Mouse (Mus musculus): ENCODE measurements around the gene Camk2d. TPM values are rescaled to one million over a fixed set of nuclear protein-coding genes. Genes with fewer than 3 reads are reported as not detected.

The Camk2d gene
- total RNA-seq, 2 experiments from 2014 or later, result 98.9 to 104 TPM

GRCm38 (mm10) chr3:126611624-126612023, 15.5 kb downstream of the Camk2d start:
- DNase-seq (ENCODE audit: low spot score in 2 of 2), result no peak

DNA sequence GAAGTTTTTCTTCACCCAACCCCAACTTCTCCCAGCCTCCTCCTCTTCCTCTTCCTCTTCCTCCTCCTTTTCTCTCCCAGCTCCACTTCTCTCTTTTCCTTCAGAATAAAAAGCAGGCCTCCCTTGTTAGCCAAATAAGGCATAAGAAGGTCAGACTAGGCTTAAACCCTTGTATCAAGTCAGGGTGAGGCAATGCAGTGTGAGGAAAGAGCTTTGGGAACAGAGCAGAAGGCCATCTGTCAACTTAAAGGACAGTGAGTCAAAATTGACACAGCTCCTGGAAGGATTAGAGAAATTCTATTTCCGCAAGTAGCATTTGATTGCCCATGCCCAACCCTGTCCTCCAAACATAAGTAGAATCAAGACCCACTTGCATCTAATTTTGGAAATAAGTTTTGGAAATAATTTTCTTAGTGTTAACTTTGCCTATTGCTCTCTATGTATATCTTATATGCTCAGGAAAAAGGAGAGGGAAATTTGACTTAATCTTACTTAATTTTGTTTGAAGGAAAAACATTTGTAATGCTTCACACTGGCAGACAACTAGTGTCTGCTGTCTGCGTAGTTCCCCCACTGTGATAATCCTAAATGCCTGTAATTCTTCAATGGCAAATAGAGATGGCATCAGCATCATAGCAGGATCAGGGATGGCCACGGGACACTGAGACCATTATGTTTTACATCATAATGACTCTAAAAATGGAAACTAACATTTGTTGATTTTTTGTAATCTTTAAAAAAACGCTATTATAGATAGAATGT, 16.8 kb downstream of the Camk2d start:
- no peak for DNase-seq (ENCODE audit: low spot score in 2 of 2)

GRCm38 (mm10) chr3:126613510-126614128, 17.5 kb downstream of the Camk2d start:
- DNase-seq (ENCODE audit: low spot score in 2 of 2), result no peak

DNA sequence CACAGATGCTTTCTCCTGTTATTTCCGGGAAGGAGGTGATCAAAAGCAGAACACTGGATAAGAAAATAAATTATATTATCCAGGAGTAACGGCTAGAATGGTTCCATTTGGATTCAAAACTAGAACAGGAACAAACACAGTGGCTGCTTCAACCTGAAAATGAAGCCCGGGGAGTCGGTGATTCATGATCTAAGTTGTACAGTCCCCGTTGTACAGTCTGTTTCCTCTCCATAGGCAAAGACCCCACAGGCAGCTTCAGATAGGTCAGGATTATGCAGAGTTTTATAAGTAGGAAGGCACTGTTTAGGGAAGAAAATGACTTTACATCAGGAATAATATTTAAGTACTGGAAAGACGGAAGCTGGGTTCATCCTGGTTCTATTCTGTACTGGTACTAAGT, 19.2 kb downstream of the Camk2d start:
- DNase-seq (ENCODE audit: low spot score in 2 of 2), result no peak

- DNase-seq (ENCODE audit: low spot score in 2 of 2), result no peak
Observed at GRCm38 (mm10) chr3:126620152-126620551, 24.1 kb downstream of the Camk2d start.

DNA sequence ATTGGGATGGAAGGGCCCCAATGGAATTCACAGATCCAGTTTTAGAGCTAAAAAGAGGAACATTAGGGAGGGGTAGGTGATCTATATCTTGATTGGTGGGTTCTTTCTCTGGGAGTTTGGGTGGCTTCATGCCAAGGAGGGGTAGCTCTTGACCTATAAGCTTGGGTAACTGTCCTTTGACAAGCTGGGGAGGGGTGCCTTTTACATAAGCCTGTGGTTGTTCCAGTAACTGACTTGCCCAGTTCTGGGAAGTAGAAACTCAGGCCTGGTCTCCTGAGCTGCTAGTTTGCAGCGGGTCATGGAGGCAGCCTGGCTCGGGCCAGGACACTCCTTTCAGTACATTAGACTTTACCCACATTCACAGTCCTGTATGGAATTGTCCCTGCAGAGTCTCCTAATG, 26.4 kb downstream of the Camk2d start:
- no peak for DNase-seq (ENCODE audit: low spot score in 2 of 2)

- DNase-seq (ENCODE audit: low spot score in 2 of 2), result no peak
Observed at GRCm38 (mm10) chr3:126624994-126625763, 29.1 kb downstream of the Camk2d start.

GRCm38 (mm10) chr3:126625764-126626040, 29.6 kb downstream of the Camk2d start:
- no peak for DNase-seq (ENCODE audit: low spot score in 2 of 2)

- DNase-seq (ENCODE audit: low spot score in 2 of 2), result no peak
Observed at GRCm38 (mm10) chr3:126627968-126628367, 31.9 kb downstream of the Camk2d start.

DNA sequence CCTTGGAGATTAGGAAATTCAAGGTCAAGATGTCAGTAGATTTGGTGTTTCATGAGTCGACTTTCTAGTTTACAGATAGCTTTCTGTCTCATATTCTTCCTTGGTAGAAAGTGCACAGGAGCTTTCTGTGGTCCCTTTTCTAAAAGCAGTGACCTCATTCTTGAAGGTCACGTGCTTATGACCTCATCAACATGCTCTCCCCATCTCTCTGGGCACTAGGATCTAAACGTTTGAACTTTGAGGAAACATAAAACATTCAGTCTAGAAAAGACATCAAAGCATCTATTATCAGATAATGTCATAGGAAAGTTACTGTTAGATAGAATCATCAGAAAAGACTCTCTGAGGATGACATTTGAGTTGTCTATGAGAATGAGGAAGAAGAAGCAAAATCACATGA, 32.3 kb downstream of the Camk2d start:
- no peak for DNase-seq (ENCODE audit: low spot score in 2 of 2)

- DNase-seq (ENCODE audit: low spot score in 2 of 2), result no peak
Observed at GRCm38 (mm10) chr3:126629040-126629439, 32.9 kb downstream of the Camk2d start.

- peak in 1 of 2 experiments; percentile 23 for DNase-seq (ENCODE audit: low spot score in 2 of 2)
Observed at GRCm38 (mm10) chr3:126630111-126630869, 34.2 kb downstream of the Camk2d start.

DNA sequence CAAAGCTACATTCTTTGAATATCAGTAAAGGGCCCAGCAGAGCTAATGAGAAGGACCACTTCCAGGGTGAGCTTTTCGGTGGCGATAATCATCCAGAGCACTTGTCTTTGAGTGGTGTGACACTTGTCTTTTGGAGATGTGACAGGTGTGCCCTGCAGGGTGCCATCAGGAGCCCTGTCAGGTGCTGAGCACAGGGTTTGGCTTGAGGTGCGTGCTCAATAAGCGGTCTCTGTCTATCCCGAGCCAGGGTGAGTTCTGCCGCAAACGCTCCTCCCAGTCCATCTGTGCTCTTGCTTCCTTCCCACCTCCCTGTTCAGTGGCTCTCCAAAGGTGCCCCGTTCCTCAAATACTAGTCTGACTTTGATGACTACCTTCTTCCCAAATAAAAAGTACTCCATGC, 35.5 kb downstream of the Camk2d start:
- no peak for DNase-seq (ENCODE audit: low spot score in 2 of 2)

- no peak for DNase-seq (ENCODE audit: low spot score in 2 of 2)
Observed at GRCm38 (mm10) chr3:126632580-126632979, 36.5 kb downstream of the Camk2d start.

- DNase-seq (ENCODE audit: low spot score in 2 of 2), result no peak
Observed at GRCm38 (mm10) chr3:126634171-126634570, 38.1 kb downstream of the Camk2d start.

DNA sequence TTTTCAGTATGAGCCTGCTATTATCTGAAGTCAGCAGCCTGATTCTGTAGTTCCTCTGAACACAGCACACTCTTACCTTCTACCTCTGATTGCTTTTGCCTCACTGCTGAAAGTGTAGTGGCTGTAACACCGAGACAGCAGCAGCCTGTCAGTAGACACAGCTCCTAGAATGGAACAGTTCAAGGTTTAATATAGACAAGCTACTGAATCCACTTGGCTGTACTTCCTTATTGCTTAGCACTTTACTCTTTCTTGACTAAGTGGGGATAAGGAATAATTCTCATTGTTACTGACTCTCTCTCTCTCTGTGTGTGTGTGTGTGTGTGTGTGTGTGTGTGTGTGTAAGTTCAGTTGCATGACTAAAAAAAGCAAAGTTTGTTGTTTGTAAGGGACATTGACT, 42.2 kb downstream of the Camk2d start:
- no peak for DNase-seq (ENCODE audit: low spot score in 2 of 2)

DNA sequence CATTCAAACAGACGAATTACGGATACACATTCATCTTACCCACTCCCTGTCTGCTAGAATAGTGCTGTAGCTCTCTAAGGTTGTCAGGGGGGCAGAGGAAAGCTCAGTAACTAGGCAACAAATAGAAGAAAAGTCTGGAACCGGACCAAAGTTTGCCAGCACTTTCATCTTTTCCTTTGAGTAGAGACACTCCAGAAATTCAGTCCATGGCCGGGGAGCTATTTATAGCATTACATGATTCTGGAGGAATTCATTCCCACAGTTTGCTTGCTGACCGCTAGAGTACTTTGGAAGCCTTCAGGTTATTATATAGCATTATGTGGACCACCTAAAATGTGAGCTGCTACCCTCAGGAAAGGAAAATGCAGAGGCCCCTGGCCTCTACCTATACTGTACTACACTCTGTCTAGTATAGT, 43.0 kb downstream of the Camk2d start:
- DNase-seq (ENCODE audit: low spot score in 2 of 2), result no peak

DNA sequence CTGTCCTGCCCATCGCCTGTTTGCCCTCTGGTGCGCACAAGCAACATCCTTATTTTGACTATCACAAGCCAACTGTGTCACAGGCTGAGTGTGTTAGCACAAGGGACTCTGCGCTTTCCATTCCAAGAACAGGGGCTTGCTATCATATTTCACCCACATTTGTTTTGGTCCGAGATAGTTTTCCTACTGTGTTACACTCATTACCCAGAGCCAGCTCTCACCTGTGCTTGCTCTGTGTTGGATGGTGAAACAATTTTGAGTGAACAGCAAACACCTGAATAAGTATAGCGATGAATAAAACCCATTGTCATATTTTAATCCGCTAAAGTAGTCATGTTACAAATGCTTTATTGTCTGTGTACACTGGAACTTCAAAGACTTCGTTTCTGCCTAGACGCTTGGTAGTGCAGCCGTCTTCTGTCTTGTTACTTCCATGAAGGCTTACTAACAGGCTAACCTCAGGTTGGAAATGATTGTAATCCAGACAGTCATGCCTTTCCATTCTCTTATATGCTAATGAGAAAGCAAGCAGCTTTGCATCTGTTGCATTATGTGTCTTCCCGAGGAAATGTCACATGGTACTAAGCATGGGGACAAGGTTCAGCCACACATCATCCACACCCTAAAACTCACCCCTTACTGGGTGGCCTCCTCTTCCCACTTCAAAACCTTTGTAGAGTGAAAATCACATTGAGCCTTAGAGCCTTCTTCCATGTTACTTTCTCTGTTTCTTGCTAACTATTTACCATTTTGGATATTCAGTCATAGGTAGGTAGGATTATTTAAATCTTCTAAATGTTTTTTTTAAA, 44.5 kb downstream of the Camk2d start:
- no peak for DNase-seq (ENCODE audit: low spot score in 2 of 2)

- no peak for DNase-seq (ENCODE audit: low spot score in 2 of 2)
Observed at GRCm38 (mm10) chr3:126641451-126641850, 45.3 kb downstream of the Camk2d start.

GRCm38 (mm10) chr3:126643071-126644010, 47.2 kb downstream of the Camk2d start:
- DNase-seq (ENCODE audit: low spot score in 2 of 2), result no peak

Measured in gastrocnemius, postnatal 4 days (tissue).